Mouse (Mus musculus) small intestine, adult 2 months (tissue): Measurements from ENCODE around the gene Pkd1l1.

ENCODE experiments used
- CTCF ChIP-seq: fragments of 200-500 bp; IDR thresholded peaks from 2 replicates; pipeline ENCODE4 v1.5.1; 2012; ENCODE audit warnings: low read depth, mild to moderate bottlenecking, control low read depth, inconsistent platforms, low read length, moderate library complexity, mixed read lengths; ENCODE audit not compliant: insufficient replicate concordance, insufficient read length; ENCODE audit errors: extremely low read depth
- POLR2A ChIP-seq: fragments of 200-500 bp; IDR thresholded peaks from 2 replicates; pipeline ENCODE4 v1.6.1; 2012; ENCODE audit warnings: low read depth, mild to moderate bottlenecking, control low read depth, inconsistent platforms, low read length, moderate library complexity

- TF ChIP-seq CTCF = no peak
- no peak for TF ChIP-seq POLR2A
These were observed at the start of gene Pkd1l1 for GRCm38 (mm10) chr11:8973166-8973565.
